Mouse (Mus musculus) G1E (cell line): ENCODE results near the gene Pde4a.

Experiments used
- CTCF ChIP-seq: IDR thresholded peaks from 2 replicates; pipeline ENCODE4 v1.5.1; 2012; ENCODE audit warnings: low read depth, low read length, inconsistent platforms, mixed read lengths
- GATA1 ChIP-seq: IDR thresholded peaks from 2 replicates; pipeline ENCODE4 v1.6.1; 2012; ENCODE audit warnings: borderline replicate concordance, low read length, inconsistent platforms, mixed read lengths
- TAL1 ChIP-seq: conservative IDR thresholded peaks from 2 replicates; pipeline ENCODE4 v1.6.1; 2012; ENCODE audit warnings: low read depth, low read length, inconsistent platforms, mixed read lengths

DNA sequence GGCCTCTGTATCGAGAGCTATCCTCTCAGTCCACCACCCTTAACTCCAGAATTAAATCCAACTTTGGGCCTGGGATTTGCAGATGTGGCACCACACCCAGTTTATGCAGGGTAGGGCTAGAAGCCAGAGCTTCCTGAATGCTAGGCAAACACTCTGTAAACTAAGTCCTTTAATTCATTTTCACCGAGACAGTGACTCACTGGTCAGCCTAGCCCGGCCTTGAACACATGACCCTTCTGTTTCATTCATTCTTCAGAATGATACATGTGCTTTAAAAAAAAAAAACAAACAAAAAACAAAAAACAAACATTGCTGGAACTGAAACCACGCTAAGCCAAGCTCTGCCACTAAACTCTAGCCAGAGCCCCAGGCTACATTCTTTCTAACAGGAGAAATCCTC, 27.1 kb upstream of the Pde4a start:
- TF ChIP-seq CTCF (no peak), TAL1 (no peak), GATA1 (no peak)
